Mouse (Mus musculus) B cell, adult 67 days (primary cell): Measurements from ENCODE around the gene Tgm2. TPM values are rescaled to one million over a fixed set of nuclear protein-coding genes. Genes with fewer than 3 reads are reported as not detected.

Experiments
- total RNA-seq, 2 experiments: library from RNA; stranded (reverse); gene quantifications; 4 replicates each; pipeline ENCODE4 v1.2.4; 2023

The Tgm2 gene
- total RNA-seq = 1 to 10 TPM; 2.3 to 4.2 TPM

GRCm38 (mm10) chr2:158146223-158146622 is at the start of gene Tgm2:
Tgm2 (minus strand) TSS chr2:158146436.

Other genes with a start within 250 kb of the Tgm2 start
- not detected for gene Vstm2l, start 231.8 kb downstream of the Tgm2 start, total RNA-seq
- 10 to 100 TPM; 35.4 to 41.4 TPM for gene Tti1, start 118.0 kb downstream of the Tgm2 start, total RNA-seq
- gene Rprd1b, start 117.9 kb downstream of the Tgm2 start, total RNA-seq = 10 to 100 TPM; 37.1 to 39.2 TPM
- gene D630003M21Rik, start 82.8 kb upstream of the Tgm2 start, total RNA-seq = not detected
- not detected for gene Bpi, start 111.7 kb upstream of the Tgm2 start, total RNA-seq
- not detected for gene Lbp, start 160.1 kb upstream of the Tgm2 start, total RNA-seq
- gene Snhg11, start 229.2 kb upstream of the Tgm2 start, total RNA-seq = not detected